Mouse (Mus musculus) liver, postnatal 0 days (tissue): ENCODE results near the gene Osbpl3. TPM values are rescaled to one million over a fixed set of nuclear protein-coding genes. Genes with fewer than 3 reads are reported as not detected.

Experiments used
- ATAC-seq: fragments of 200-750 bp; cut with Nextera tagmentation; 2 replicates; pipeline ENCODE4 v1.8.0; 2017; ENCODE audit warnings: mild to moderate bottlenecking, moderate library complexity
- DNase-seq: peaks from one replicate; pipeline ENCODE4 v3.0.0-alpha.2; 2016
- H3K27ac ChIP-seq: fragments of 300-500 bp; sonication (generic); 2 replicates; pipeline ENCODE4 v1.5.1; 2014; ENCODE audit warnings: antibody characterized with exemption, moderate library complexity, mild to moderate bottlenecking, low read depth
- H3K27me3 ChIP-seq: fragments of 300-500 bp; sonication (generic); 2 replicates; pipeline ENCODE4 v1.6.1; 2014; ENCODE audit warnings: low read length, control low read depth, mixed read lengths; ENCODE audit not compliant: insufficient read depth
- H3K36me3 ChIP-seq: fragments of 300-500 bp; sonication (generic); replicated peaks from 2 replicates; pipeline ENCODE4 v1.6.1; 2014; ENCODE audit warnings: mild to moderate bottlenecking, control low read depth, low read length, moderate library complexity, mixed read lengths; ENCODE audit not compliant: insufficient read depth
- H3K4me1 ChIP-seq: fragments of 300-500 bp; sonication (generic); 2 replicates; pipeline ENCODE4 v1.6.1; 2014; ENCODE audit warnings: antibody characterized with exemption, mild to moderate bottlenecking, control low read depth; ENCODE audit not compliant: insufficient read depth
- H3K4me2 ChIP-seq: fragments of 300-500 bp; sonication (generic); 2 replicates; pipeline ENCODE4 v1.6.1; 2014; ENCODE audit warnings: low read depth, mild to moderate bottlenecking, low read length, moderate library complexity, mixed read lengths
- H3K4me3 ChIP-seq: fragments of 300-500 bp; sonication (generic); 2 replicates; pipeline ENCODE4 v1.5.1; 2014; ENCODE audit warnings: low read depth, low read length
- H3K9ac ChIP-seq: fragments of 300-500 bp; sonication (generic); replicated peaks from 2 replicates; pipeline ENCODE4 v1.6.1; 2014; ENCODE audit warnings: mild to moderate bottlenecking, moderate library complexity
- H3K9me3 ChIP-seq: fragments of 300-500 bp; sonication (generic); 2 replicates; pipeline ENCODE4 v1.6.1; 2016; ENCODE audit warnings: mild to moderate bottlenecking, control low read depth, low read length, mixed read lengths
- CTCF ChIP-seq: sonication (generic); IDR thresholded peaks from 2 replicates; pipeline ENCODE4 v1.5.1; 2016; ENCODE audit warnings: antibody characterized with exemption, low read depth
- EP300 ChIP-seq: IDR thresholded peaks from 2 replicates; pipeline ENCODE4 v1.6.1; 2016; ENCODE audit warnings: antibody characterized with exemption, low read depth, mild to moderate bottlenecking
- WGBS: fragments of 180-500 bp; shearing (Covaris S2); extraction: QIAGEN DNeasy Blood & Tissue Kit; methylation state at CpG from one replicate; pipeline ENCODE4 v1.1.7; 2014; ENCODE audit not compliant: insufficient replicate concordance; 5-methylcytosine and 5-hydroxymethylcytosine counted together
- polyA plus RNA-seq: library from polyadenylated mRNA; unstranded; fragments of >200 nt; fragmentation: Nextera tagmentation; extraction: Ambion mirVana; gene quantifications from 2 replicates; pipeline ENCODE4 v1.2.1, GENCODE M21; 2015

The Osbpl3 gene
- polyA plus RNA-seq, 1 experiment from 2014 or later: 0.96 TPM

DNA sequence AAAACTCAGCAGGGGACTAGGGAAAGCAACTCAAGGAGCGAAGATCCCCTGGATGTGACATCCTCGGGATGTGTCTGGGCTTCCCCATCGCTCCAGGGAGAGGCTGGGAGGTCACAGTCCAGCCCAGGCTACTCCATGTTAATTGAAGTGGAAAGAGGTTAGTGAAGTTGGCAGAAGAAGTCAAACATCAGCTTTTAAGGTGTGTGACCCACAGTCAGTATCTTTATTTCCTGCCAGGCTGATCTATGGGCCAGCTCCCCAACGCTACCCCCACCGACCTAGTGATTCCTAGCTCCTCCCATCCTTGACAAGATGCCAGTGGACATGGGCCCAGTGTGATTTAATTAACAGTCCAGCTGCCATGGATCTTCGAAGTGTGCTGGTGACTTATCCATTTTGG lies 122.7 kb downstream of the Osbpl3 start:
- Histone ChIP-seq H3K27me3 (no peaks in the 10 kb centered on the region), H3K4me2 (no peak overlapping the region), H3K27ac (no peak overlapping the region), H3K4me3 (no peak overlapping the region), H3K36me3 (no peaks in the 10 kb centered on the region), H3K4me1 (no peaks in the 10 kb centered on the region), H3K9me3 (no peaks in the 10 kb centered on the region), H3K9ac (no peak overlapping the region)
- DNase-seq (no peak), ATAC-seq (no peak)
- WGBS: 79% methylated on average over 6 of the region's 6 CpGs
- no peak for TF ChIP-seq EP300
- no peak for TF ChIP-seq CTCF

DNA sequence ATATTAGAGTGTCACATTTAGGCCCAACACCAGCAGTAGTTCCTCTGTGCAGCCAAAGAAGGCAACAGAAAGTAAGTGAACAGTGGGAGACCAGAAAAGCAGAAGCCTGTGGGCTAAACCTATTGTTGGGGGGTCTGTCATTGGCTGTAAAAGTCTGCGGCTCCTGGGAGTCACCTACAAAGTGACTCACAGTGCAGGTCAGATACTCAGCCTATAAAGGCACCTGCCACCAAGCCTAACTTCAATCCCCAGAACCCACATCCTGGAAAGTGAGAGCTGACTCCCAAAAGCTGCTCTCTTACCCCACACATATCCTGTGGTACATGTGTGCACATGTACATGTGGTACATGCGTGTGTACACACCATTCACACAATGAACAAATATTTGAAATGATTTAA lies 124.5 kb downstream of the Osbpl3 start:
- no peak for DNase-seq
- no peak for TF ChIP-seq CTCF
- ATAC-seq: no peak
- H3K36me3 ChIP-seq: no peaks in the 10 kb centered on the region
- no peaks in the 10 kb centered on the region for H3K4me1 ChIP-seq
- no peak overlapping the region for H3K4me2 ChIP-seq
- no peaks in the 10 kb centered on the region for H3K9me3 ChIP-seq
- no peak overlapping the region for H3K27ac ChIP-seq
- 69% methylated on average over 2 of the region's 2 CpGs for WGBS
- no peak overlapping the region for H3K4me3 ChIP-seq
- H3K27me3 ChIP-seq: no peaks in the 10 kb centered on the region
- H3K9ac ChIP-seq: no peak overlapping the region

DNA sequence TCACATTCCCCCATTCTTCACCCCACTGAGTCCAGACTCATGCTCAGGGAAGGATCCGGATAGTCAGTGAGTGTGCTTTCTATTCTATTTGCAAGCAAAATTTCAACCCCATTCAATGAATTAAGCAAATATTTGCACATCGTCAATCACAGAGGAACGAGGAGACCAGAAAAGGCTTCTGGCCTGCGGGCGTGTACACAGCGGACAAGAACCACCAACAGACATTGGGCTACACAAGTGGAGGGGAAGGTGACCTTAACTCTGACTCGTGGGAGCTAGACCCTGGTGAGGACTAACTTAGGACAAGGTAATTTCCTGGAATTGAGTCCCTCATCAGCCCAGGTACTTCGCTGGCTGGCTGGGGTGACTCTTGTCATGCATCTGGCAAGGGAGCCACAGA lies 126.6 kb downstream of the Osbpl3 start:
- H3K9me3 ChIP-seq: no peaks in the 10 kb centered on the region
- H3K27me3 ChIP-seq: no peaks in the 10 kb centered on the region
- no peak overlapping the region for H3K9ac ChIP-seq
- 74% methylated on average over 8 of the region's 8 CpGs for WGBS
- DNase-seq: no peak
- no peak overlapping the region for H3K4me3 ChIP-seq
- H3K4me2 ChIP-seq: no peak overlapping the region
- H3K4me1 ChIP-seq: no peaks in the 10 kb centered on the region
- no peaks in the 10 kb centered on the region for H3K36me3 ChIP-seq
- H3K27ac ChIP-seq: no peak overlapping the region
- TF ChIP-seq CTCF: no peak
- no peak for TF ChIP-seq EP300
- no peak for ATAC-seq

DNA sequence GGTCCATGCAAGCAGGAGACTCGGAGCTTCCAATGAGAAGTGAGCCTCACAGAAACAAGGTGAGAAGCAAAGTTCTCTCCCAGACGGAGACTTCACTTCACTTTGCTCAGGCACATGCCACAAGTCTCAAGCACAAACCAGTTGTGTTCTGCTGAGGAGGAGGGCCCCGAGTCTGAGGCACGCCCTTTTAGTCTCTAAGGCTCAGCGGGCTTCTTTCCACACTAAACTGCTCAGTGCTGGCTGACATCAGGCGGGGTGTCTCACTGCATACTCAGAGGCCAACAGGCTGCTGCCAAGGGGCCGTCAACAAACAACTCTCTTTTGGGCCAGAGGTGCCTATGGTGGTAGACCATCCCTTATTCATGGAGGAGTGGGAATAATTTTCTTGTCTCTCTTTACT lies 127.1 kb downstream of the Osbpl3 start:
- TF ChIP-seq EP300 (no peak), CTCF (no peak)
- WGBS: 60% methylated on average over 7 of the region's 7 CpGs

DNA sequence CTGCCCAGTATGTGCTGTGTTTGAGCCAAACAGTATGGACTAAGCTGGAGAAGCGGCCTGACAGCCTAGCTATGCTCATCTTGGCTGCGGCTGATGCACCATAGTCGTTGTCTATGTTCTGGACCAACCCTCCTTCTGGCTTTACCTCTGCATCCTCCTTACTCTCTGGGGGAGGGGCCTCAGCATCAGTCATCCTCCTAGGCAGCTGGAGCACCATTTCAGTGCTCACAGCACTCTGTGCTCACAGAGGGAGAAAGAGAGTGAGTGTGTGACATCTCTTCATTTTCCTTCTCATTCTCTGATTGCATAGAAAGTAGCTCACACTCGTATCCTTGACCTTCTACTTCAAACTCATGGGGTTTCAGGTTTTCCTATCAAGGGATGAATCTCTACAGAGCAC lies 129.8 kb downstream of the Osbpl3 start:
- no peak for ATAC-seq
- no peak overlapping the region for H3K4me3 ChIP-seq
- H3K4me1 ChIP-seq: no peaks in the 10 kb centered on the region
- H3K9me3 ChIP-seq: no peaks in the 10 kb centered on the region
- H3K4me2 ChIP-seq: no peak overlapping the region
- H3K27ac ChIP-seq: no peak overlapping the region
- 85% methylated on average over 4 of the region's 4 CpGs for WGBS
- no peak for TF ChIP-seq CTCF
- TF ChIP-seq EP300: no peak
- DNase-seq: no peak
- H3K27me3 ChIP-seq: no peaks in the 10 kb centered on the region
- H3K9ac ChIP-seq: no peak overlapping the region
- no peaks in the 10 kb centered on the region for H3K36me3 ChIP-seq

More for the DNA sequence above, 127.1 kb downstream of the Osbpl3 start:
- Histone ChIP-seq H3K4me2 (no peak overlapping the region), H3K36me3 (no peaks in the 10 kb centered on the region), H3K27ac (no peak overlapping the region), H3K27me3 (no peaks in the 10 kb centered on the region), H3K9me3 (no peaks in the 10 kb centered on the region), H3K9ac (no peak overlapping the region), H3K4me3 (no peak overlapping the region), H3K4me1 (no peaks in the 10 kb centered on the region)
- ATAC-seq (no peak), DNase-seq (no peak)

DNA sequence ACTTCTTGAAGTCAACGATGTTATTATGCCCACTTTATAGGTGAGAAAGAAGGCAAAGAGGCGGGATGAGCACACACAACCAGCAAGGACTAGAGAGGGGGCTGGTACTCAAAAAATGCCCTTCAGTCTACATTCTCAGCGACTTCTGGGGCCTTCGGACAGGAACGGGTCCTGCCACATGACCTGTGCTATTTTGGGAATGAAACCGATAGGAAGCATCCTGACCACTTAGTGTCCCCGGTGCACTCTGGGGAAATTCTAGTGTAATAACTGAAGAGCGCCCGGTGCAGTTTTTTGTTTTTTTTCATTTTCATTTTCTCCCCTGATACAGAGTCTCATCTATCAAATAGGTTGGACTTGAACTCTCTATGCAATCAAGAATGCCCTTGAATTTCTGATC lies 130.5 kb downstream of the Osbpl3 start:
- DNase-seq (no peak), ATAC-seq (no peak)
- Histone ChIP-seq H3K27me3 (no peaks in the 10 kb centered on the region), H3K36me3 (no peaks in the 10 kb centered on the region), H3K4me3 (no peak overlapping the region), H3K4me2 (no peak overlapping the region), H3K27ac (no peak overlapping the region), H3K9ac (no peak overlapping the region), H3K9me3 (no peaks in the 10 kb centered on the region), H3K4me1 (no peaks in the 10 kb centered on the region)
- WGBS: 58% methylated on average over 9 of the region's 9 CpGs
- TF ChIP-seq CTCF (no peak), EP300 (no peak)

DNA sequence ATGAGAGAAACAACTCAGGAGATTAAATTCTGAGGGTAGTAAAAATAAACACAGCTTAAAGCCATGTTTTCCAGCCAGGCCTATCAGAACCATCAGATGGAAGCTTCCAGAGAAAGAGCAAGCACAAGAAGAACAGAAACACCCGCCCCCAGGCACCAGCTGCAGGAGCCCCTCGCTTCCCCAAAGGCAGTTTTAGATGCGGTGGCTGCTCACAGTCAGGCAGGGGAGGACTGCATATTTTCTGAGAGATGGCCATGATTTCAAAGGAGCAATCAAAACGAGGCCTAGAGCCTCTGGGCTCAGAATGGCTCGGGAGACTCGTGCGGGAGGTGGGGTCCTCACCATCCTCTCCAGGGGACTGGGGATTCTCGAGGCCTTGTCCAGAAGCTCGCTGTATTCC lies 133.4 kb downstream of the Osbpl3 start:
- no peaks in the 10 kb centered on the region for H3K9me3 ChIP-seq
- H3K4me3 ChIP-seq: no peak overlapping the region
- no peak for DNase-seq
- H3K9ac ChIP-seq: no peak overlapping the region
- H3K36me3 ChIP-seq: no peaks in the 10 kb centered on the region
- 71% methylated on average over 9 of the region's 9 CpGs for WGBS
- H3K4me1 ChIP-seq: no peaks in the 10 kb centered on the region
- no peaks in the 10 kb centered on the region for H3K27me3 ChIP-seq
- no peak for TF ChIP-seq CTCF
- no peak for TF ChIP-seq EP300
- no peak overlapping the region for H3K4me2 ChIP-seq
- H3K27ac ChIP-seq: no peak overlapping the region
- ATAC-seq: no peak
